Mouse (Mus musculus): Measurements from ENCODE around the gene Picalm.

- TF ChIP-seq CTCF (IDR thresholded peaks at IDR 0.05; ENCODE audit: control insufficient read depth, insufficient read depth, low read length): no peak
- no peak for TF ChIP-seq POLR2A (IDR thresholded peaks at IDR 0.05; ENCODE audit: borderline replicate concordance, control insufficient read depth, low read depth, low read length)
Measured at GRCm38 (mm10) chr7:90095097-90095496, 34.9 kb upstream of the Picalm start.

Data from bone marrow, adult 2 months (tissue).